Mouse (Mus musculus) megakaryocyte progenitor cell, adult 5-6 weeks (primary cell): Measurements from ENCODE around the gene Wwc1. TPM values are rescaled to one million over a fixed set of nuclear protein-coding genes. Genes with fewer than 3 reads are reported as not detected.
"Not testable (repeated sequence)": the region's sequence is repeated elsewhere in the genome, so short reads cannot be mapped to it uniquely, and the experiment has no call there.

Experiments used
- ATAC-seq: replicated peaks from 2 replicates; pipeline ENCODE4 v1.8.0; 2016; ENCODE audit warnings: mild to moderate bottlenecking, moderate TSS enrichment, inconsistent platforms; ENCODE audit not compliant: poor library complexity
- total RNA-seq, 2 experiments: library from RNA; stranded (forward) in 1 of 2; stranded (reverse) in 1 of 2; fragments of 157-497, 149-512 nt in 1 of 2; fragments of 200-1000 nt in 1 of 2; gene quantifications; 2 replicates each; pipeline versions ENCODE4 v1.2.3 to v1.2.4; 2015 to 2017

The Wwc1 gene
- total RNA-seq, 2 experiments from 2014 or later = 0.02 TPM; not detected in 1

- not testable (repeated sequence) for ATAC-seq
Measured at GRCm38 (mm10) chr11:35840806-35841205, 139.5 kb downstream of the Wwc1 start.

- 0 out of 2 replicates have a peak, but pooled peaks have one; percentile 24 for ATAC-seq
Measured at GRCm38 (mm10) chr11:35840282-35840681, 140.0 kb downstream of the Wwc1 start.

GRCm38 (mm10) chr11:35838345-35839338 is 141.7 kb downstream of the Wwc1 start:
- peak; percentile 79 for ATAC-seq

GRCm38 (mm10) chr11:35837156-35838126 is 142.9 kb downstream of the Wwc1 start:
- no peak for ATAC-seq

GRCm38 (mm10) chr11:35834022-35834760 is 146.1 kb downstream of the Wwc1 start, which contains the start of gene Rars:
Gene Rars, minus strand, starts transcription at chr11:35834506.
- peak; percentile 88 for ATAC-seq

- ATAC-seq = no peak
Measured at GRCm38 (mm10) chr11:35833270-35833669, 147.1 kb downstream of the Wwc1 start.

GRCm38 (mm10) chr11:35832139-35832538 is 148.2 kb downstream of the Wwc1 start:
- no peak for ATAC-seq

GRCm38 (mm10) chr11:35827714-35828113 is 152.6 kb downstream of the Wwc1 start:
- peak; percentile 95 for ATAC-seq

- no peak for ATAC-seq
Measured at GRCm38 (mm10) chr11:35816316-35816715, 164.0 kb downstream of the Wwc1 start.

GRCm38 (mm10) chr11:35811458-35811857 is 168.9 kb downstream of the Wwc1 start:
- no peak for ATAC-seq

GRCm38 (mm10) chr11:35801332-35801731 is 179.0 kb downstream of the Wwc1 start:
- ATAC-seq = no peak

- peak; percentile 84 for ATAC-seq
Measured at GRCm38 (mm10) chr11:35798874-35799273, 181.5 kb downstream of the Wwc1 start, which contains the start of gene Fbll1. Gene Fbll1, minus strand, starts transcription at chr11:35798884.

GRCm38 (mm10) chr11:35798495-35798820 is 181.9 kb downstream of the Wwc1 start:
- no peak for ATAC-seq

GRCm38 (mm10) chr11:35797751-35798494 is 182.4 kb downstream of the Wwc1 start:
- no peak; the same call in 1 of the 2 replicates for ATAC-seq

GRCm38 (mm10) chr11:35792800-35793199 is 187.5 kb downstream of the Wwc1 start:
- not testable (repeated sequence) for ATAC-seq

GRCm38 (mm10) chr11:35788443-35788842 is 191.9 kb downstream of the Wwc1 start:
- no peak for ATAC-seq
